Mouse (Mus musculus): ENCODE data around the gene Abtb2.

DNA sequence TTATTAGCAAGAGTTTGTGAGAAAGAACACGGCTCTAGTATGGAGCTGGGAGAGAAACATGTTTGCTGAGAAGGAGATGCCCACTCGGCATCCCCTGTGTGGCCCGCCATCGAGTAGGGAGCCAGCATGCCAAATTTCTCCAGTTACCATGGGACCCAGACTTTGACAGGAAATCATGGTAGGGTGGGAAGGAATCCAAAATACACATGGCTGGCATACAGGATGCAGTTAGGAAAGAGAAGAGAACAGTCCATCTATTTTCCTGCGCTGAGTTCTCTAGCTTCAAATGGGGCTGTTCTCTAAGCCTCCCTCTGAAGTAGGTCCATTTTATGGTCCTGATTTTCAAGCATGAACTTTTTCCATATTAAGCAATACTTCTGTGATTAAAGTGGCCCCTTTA, 22.7 kb downstream of the Abtb2 start:
- TF ChIP-seq ZC3H11A (IDR thresholded peaks at IDR 0.05; ENCODE audit: low read depth, low read length) (no peak), POLR2AphosphoS2 (IDR thresholded peaks at IDR 0.05; ENCODE audit: low read length) (no peak), CTCF (IDR thresholded peaks at IDR 0.05 in 2 of 3, conservative IDR thresholded peaks at IDR 0.05 in 1 of 3; ENCODE audit: control insufficient read depth in 1 of 3, insufficient read depth in 1 of 3, low read depth in 2 of 3, low read length in 3 of 3, poor library complexity in 1 of 3, severe bottlenecking in 1 of 3) (no peak)

All from MEL (cell line).